Mouse (Mus musculus) v-Abl transformed pro-B cells (cell line): ENCODE data around the gene Cela2a.

ENCODE experiments used
- in situ Hi-C, 2 experiments: fragments of 400-800 bp; cut with MboI; formaldehyde crosslinking; loops; one replicate each; pipeline ENCODE4 v1.15.1; 2025; ENCODE audit not compliant: unreplicated experiment in 2 of 2

The Cela2a gene

GRCm38 (mm10) chr4:141826060-141826459, at the start of gene Cela2a:
Cela2a (minus strand) TSS chr4:141826160.
- in situ Hi-C loops: loop anchor here in 1 of 2 experiments (25.0 kb wide), 1 partner anchor 414 kb away; the partner anchor contains the start of genes Clcnkb and Hspb7

- in situ Hi-C loops: no loop called here
These were observed 49.6 kb upstream of the Cela2a start for GRCm38 (mm10) chr4:141875481-141876108.

- in situ Hi-C loops: loop anchor here (25.0 kb wide), 3 partner anchors 1362 to 1537 kb away; partner anchors contain the start of genes Pramef8 (in 1 of the 2) and Pramel1 (in 1 of the 2)
These were observed 48.9 kb upstream of the Cela2a start, which contains the start of gene Efhd2 for GRCm38 (mm10) chr4:141874601-141875460. Efhd2 (minus strand) TSS chr4:141874920.

GRCm38 (mm10) chr4:141874111-141874600, 48.2 kb upstream of the Cela2a start:
- in situ Hi-C loops: loop anchor here (25.0 kb wide), 3 partner anchors 1363 to 1538 kb away; partner anchors contain the start of genes Pramef8 (in 1 of the 2) and Pramel1 (in 1 of the 2)

- in situ Hi-C loops: loop anchor here (25.0 kb wide), 3 partner anchors 1364 to 1539 kb away; partner anchors contain the start of genes Pramef8 (in 1 of the 2) and Pramel1 (in 1 of the 2)
These were observed 47.0 kb upstream of the Cela2a start for GRCm38 (mm10) chr4:141872977-141873376.

- in situ Hi-C loops: loop anchor here (25.0 kb wide), 3 partner anchors 1365 to 1540 kb away; partner anchors contain the start of genes Pramef8 (in 1 of the 2) and Pramel1 (in 1 of the 2)
These were observed 45.9 kb upstream of the Cela2a start for GRCm38 (mm10) chr4:141871909-141872308.

GRCm38 (mm10) chr4:141871333-141871725, 45.4 kb upstream of the Cela2a start:
- in situ Hi-C loops: loop anchor here (25.0 kb wide), 3 partner anchors 1366 to 1541 kb away; partner anchors contain the start of genes Pramef8 (in 1 of the 2) and Pramel1 (in 1 of the 2)

- in situ Hi-C loops: loop anchor here (25.0 kb wide), 3 partner anchors 1367 to 1542 kb away; partner anchors contain the start of genes Pramef8 (in 1 of the 2) and Pramel1 (in 1 of the 2)
These were observed 44.8 kb upstream of the Cela2a start for GRCm38 (mm10) chr4:141870666-141871332.

GRCm38 (mm10) chr4:141869436-141870215, 43.7 kb upstream of the Cela2a start:
- in situ Hi-C loops: loop anchor here (25.0 kb wide), 3 partner anchors 1368 to 1543 kb away; partner anchors contain the start of genes Pramef8 (in 1 of the 2) and Pramel1 (in 1 of the 2)

GRCm38 (mm10) chr4:141868051-141868450, 42.1 kb upstream of the Cela2a start:
- in situ Hi-C loops: loop anchor here (25.0 kb wide), 3 partner anchors 1369 to 1544 kb away; partner anchors contain the start of genes Pramef8 (in 1 of the 2) and Pramel1 (in 1 of the 2)

- in situ Hi-C loops: loop anchor here (25.0 kb wide), 3 partner anchors 1370 to 1545 kb away; partner anchors contain the start of genes Pramef8 (in 1 of the 2) and Pramel1 (in 1 of the 2)
These were observed 41.5 kb upstream of the Cela2a start for GRCm38 (mm10) chr4:141867498-141867897.

GRCm38 (mm10) chr4:141866933-141867490, 41.1 kb upstream of the Cela2a start:
- in situ Hi-C loops: loop anchor here (25.0 kb wide), 3 partner anchors 1370 to 1545 kb away; partner anchors contain the start of genes Pramef8 (in 1 of the 2) and Pramel1 (in 1 of the 2)

GRCm38 (mm10) chr4:141865600-141865999, 39.6 kb upstream of the Cela2a start:
- in situ Hi-C loops: loop anchor here (25.0 kb wide), 3 partner anchors 1372 to 1547 kb away; partner anchors contain the start of genes Pramef8 (in 1 of the 2) and Pramel1 (in 1 of the 2)

GRCm38 (mm10) chr4:141865006-141865405, 39.0 kb upstream of the Cela2a start:
- in situ Hi-C loops: loop anchor here (25.0 kb wide), 3 partner anchors 1372 to 1547 kb away; partner anchors contain the start of genes Pramef8 (in 1 of the 2) and Pramel1 (in 1 of the 2)

- in situ Hi-C loops: loop anchor here (25.0 kb wide), 3 partner anchors 1373 to 1548 kb away; partner anchors contain the start of genes Pramef8 (in 1 of the 2) and Pramel1 (in 1 of the 2)
These were observed 38.5 kb upstream of the Cela2a start for GRCm38 (mm10) chr4:141864506-141864905.

- in situ Hi-C loops: loop anchor here (25.0 kb wide), 3 partner anchors 1373 to 1548 kb away; partner anchors contain the start of genes Pramef8 (in 1 of the 2) and Pramel1 (in 1 of the 2)
These were observed 37.8 kb upstream of the Cela2a start for GRCm38 (mm10) chr4:141863726-141864280.

- in situ Hi-C loops: loop anchor here (25.0 kb wide), 3 partner anchors 1374 to 1549 kb away; partner anchors contain the start of genes Pramef8 (in 1 of the 2) and Pramel1 (in 1 of the 2)
These were observed 36.9 kb upstream of the Cela2a start for GRCm38 (mm10) chr4:141862867-141863266.
